Mouse (Mus musculus) kidney, postnatal 25 days (tissue): ENCODE measurements around the gene Gm4631.
"Not testable (repeated sequence)": the region's sequence is repeated elsewhere in the genome, so short reads cannot be mapped to it uniquely, and the experiment has no call there.

Experiments used
- DNase-seq, 2 experiments: peaks; one replicate each; pipeline ENCODE4 v3.0.0; 2021; ENCODE audit warnings: mixed read lengths in 2 of 2

Gene Gm4631

DNA sequence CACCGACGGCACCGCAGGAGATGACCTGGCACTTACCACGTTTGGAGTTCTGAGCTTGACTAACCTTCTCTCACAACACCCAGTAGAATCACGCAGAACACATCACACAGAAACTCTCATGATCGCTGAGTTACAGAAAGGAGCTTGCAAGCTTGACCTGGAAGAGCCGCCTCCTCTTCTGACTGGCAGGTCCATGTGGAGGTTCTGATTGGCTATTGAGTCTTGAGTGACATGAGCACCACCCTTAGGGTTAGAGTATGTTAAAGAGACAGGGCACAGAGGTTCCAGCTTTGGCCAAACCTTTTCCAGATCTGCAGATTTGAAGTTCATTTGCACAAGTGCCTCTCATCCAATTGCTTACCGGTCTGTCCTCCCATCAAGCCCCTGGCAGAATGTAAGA lies at the start of gene Gm4631:
Gene Gm4631 (minus strand): TSS at position 101 of the 400 bp plus-strand sequence.
- not testable (repeated sequence) for DNase-seq

DNA sequence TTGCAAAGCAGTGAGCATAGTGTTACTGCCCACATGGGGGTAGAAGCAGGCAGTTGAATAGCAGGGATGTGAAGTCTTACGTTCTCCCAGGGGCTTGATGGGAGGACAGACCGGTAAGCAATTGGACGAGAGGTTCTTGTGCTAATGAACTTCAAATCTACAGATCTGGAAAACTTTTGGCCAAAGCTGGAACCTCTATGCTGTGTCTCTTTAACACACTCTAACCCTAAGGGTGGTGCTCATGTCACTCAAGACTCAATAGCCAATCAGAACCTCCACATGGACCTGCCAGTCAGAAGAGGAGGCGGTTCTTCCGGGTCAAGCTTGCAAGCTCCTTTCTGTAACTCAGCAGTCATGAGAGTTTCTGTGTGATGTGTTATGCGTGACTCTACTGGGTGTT lies 34.1 kb upstream of the Gm4631 start, which contains the start of gene Zfp968:
Gene Zfp968 (plus strand): TSS at position 301 of the 400 bp plus-strand sequence.
- DNase-seq, result not testable (repeated sequence)

DNA sequence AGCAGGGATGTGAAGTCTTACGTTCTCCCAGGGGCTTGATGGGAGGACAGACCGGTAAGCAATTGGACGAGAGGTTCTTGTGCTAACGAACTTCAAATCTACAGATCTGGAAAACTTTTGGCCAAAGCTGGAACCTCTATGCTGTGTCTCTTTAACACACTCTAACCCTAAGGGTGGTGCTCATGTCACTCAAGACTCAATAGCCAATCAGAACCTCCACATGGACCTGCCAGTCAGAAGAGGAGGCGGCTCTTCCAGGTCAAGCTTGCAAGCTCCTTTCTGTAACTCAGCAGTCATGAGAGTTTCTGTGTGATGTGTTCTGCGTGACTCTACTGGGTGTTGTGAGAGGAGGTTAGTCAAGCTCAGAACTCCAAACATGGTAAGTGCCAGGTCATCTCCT lies 63.2 kb downstream of the Gm4631 start, which contains the start of gene Gm14440:
Gene Gm14440 (plus strand): TSS at position 301 of the 400 bp plus-strand sequence.
- DNase-seq, result not testable (repeated sequence)
